Mouse (Mus musculus) cerebellum, postnatal 14 days (tissue): Measurements from ENCODE around the gene Zswim7.
A peak's percentile ranks its signal among the peaks of the same experiment; 100 is the strongest.
"Not testable (repeated sequence)": the region's sequence is repeated elsewhere in the genome, so short reads cannot be mapped to it uniquely, and the experiment has no call there.

Experiments
- DNase-seq, 2 experiments: peaks; one replicate each; pipeline ENCODE4 v3.0.0; 2021; ENCODE audit warnings: mixed read lengths in 2 of 2

The Zswim7 gene

DNA sequence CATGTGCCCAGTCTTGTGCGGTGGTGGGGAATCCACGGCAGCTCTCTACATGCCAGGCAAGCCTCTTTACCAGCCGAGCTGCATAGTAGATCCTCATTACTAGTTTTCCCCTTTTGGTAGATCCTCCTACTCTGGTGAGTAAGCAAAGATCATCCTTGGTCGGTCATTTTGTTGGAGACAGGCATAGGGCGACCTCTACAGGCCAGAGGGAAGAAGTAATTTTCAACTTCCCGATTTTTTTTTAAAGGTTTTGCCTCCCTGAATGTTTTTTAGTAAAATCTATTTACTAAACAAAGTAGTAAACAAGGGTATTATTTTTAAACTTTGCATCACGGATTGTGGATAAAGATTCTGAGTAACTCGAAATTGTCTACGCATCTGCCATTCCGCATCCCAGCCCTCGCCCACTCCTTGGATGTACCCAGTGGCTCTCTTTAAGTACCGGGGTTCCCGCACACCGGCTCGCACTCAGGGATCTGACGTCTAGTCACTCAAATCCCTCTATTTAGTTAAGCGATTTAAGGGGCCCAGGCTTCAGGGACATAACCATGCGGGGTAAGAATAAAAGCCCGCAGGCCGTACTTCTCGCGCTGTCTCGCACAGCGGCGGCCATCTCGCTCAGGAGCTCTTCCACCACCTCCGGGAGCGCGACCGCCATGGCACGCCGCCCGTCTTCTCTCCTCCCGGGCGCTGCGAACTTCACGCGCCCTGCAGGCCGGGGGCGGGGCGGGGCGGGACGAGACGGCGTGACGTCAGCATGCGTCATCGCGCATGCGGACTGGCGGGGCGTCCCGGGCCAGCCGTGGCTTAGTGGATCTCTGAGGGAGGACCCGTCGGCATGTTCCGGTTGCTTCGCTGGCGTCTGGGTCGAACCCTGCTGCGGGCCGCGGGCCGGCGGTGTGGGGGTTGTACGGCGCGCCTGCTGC is at the start of gene Zswim7, which contains the start of gene Ttc19:
Zswim7 (minus strand) TSS at position 701 of the 926 bp plus-strand sequence.
Ttc19 (plus strand) TSS at position 799 of the 926 bp plus-strand sequence.
- DNase-seq, result peak; percentile 97

DNA sequence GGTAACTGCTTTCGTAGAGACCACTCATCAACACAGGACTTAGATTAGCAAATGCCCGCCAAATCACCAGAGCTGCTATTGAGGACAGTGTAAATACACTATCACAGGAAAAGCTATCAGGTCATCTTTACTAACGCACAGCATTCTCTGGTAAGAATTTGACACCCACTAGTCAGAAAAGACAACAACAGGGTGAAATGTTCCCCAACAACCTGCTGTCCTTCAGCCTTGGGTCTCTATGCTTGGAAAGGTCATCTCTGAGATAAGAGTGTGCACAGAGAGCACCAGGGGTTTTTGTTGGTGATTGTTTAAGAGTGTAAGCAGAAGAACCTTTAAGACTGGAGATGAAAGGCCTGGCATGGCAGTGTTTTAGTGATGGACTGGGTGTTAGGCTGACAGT is 42.5 kb upstream of the Zswim7 start:
- DNase-seq, result no peak

DNA sequence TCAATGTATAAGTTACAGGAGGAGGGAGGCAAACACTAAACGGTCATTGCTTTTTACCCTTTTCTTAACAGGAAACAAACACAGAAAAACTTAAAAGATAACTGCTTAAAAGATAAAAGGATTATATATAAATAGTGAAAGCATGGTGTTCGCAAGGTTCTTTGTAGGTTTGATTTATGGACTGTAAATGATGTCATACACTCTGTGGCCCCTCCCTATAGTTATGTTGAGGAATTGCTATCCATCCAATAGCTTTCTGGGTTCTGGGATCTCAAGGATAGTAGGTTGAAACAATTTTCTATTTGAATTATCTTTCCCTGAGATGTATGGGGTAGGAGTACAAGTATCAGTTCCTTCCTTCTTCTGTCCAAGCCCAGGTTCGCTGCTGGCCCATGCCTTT is 38.9 kb upstream of the Zswim7 start:
- no peak for DNase-seq

DNA sequence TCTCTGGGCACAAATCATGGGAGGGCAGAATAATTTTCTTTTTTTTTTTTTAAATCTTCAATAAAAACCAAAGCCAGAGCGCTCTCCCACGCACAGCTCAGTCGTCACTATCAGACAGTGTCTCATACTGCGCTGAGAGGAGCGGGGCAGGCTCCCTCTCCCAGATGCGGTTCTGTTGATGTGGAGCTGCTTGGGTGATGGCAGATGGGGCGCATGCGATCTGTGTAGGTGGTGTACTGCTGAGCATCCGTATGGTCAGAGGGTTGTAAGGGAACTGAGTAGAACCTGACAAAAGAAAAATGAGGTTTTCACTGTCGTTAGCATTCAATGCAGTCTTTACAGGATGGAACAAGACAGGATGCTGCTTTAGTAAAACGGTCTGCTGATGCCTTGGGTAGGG is 36.6 kb upstream of the Zswim7 start:
- peak in 1 of 2 experiments; percentile 13 for DNase-seq

DNA sequence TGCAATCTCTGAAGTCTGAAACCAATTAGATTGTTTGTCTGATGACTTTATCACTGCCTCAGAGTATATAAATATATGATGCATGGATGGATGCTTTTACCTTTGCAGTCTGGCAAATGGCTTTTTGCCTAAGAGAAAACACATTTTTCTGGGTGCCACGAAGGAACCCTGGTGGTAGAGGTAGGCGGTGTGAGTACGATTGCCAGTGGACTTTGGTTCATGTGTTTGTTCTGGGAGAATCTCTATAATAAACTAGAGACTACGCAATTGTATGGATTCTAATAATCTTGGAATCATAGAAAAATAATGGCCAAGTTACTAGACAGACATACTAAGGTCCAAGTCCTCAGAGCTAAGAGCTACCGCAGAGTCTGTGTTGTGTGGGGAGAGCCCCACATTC is 33.8 kb upstream of the Zswim7 start:
- no peak for DNase-seq

DNA sequence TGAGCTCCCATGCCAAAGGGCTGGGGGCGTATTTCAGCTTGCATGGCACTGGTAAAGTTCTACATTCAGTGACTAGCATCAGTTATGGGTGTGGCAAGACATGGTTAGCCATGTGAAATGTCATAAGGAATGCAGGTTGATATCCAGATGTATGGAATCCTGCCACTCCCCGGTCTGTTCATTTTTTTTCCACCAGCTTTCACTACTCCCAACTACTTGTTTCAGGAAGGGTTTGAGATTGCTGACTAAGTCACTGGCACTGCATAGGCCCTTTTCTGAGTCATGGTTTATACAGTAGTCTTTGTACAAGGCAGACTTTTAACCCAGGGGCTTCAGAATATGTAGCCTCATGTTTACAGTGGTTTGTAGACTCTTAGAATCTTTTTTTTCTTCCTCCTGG is 28.1 kb upstream of the Zswim7 start:
- no peak for DNase-seq

DNA sequence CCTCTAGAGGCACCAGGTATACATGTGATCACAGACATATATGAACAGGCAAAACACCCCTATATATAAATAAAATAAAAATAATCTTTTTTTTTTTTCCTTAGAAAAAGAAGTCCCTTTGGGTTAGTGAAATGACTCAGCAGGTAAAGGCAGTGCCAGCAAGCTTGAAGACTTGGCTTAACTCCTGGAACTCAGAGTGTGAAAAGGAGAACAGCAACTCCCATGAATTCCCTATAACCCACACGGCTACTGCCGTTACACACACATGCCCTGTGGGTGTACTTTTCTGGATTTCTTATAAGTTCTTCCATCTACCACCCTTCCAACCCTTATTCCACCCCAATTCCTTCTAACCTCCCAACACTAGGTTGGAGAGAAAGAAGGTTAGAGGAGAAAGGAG is 24.7 kb upstream of the Zswim7 start:
- no peak for DNase-seq

DNA sequence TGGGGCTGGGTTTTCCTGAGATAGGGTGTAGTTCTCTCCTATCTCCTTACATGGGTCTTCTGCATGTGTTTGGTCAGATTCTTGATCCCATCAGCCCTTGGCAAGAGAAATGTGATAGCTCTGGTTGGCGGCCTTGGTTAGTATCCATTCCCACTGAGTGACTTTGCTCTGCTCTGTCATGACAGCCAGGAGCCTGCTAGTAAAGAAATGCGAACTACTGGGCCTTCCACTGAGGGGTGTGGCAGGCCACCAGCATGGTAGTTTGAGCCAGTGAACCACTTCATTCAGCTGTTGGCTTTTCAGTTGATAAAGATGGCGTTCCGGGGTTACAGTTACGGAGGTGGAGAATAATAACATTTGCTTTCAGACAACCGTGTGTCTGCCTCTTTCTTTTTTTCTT is 17.7 kb upstream of the Zswim7 start:
- no peak for DNase-seq

DNA sequence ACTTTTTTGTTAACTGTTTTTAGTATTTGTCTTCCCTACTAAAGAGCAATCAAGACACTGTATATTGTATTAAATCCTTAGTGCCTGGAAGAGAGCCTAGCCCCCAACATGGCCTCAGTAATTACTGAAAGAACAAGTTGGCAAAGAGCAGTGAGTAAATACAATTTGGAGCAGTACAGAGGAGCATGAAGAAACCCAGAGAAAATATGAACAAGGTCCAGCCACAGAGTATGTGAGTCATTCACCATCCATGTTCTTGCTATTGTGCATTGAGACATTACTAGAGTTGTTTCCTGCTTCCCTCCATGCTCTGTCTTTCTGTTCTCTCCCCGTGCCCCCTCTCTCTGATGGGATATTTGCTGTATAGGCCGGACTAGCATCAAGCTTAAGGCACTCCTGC is 12.9 kb upstream of the Zswim7 start:
- no peak for DNase-seq

DNA sequence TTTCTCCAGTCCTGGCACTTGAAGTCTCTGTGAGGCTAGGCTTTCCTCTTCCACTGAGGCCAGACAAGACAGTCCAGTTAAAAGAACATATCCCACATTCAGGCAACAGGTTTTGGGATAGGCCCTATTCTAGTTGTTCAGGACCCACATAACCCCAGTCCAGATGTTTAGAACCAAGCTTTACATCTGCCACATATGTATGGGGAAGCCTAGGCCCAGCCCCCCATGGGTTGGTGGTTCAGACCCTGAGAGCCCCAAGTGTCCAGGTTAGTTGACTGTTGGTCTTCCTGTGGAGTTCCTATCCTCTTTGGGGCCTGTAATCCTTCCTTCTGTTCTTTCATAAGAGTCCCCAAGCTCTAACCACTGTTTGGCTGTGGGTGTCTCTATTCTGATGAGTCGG is 6.5 kb upstream of the Zswim7 start:
- no peak for DNase-seq

DNA sequence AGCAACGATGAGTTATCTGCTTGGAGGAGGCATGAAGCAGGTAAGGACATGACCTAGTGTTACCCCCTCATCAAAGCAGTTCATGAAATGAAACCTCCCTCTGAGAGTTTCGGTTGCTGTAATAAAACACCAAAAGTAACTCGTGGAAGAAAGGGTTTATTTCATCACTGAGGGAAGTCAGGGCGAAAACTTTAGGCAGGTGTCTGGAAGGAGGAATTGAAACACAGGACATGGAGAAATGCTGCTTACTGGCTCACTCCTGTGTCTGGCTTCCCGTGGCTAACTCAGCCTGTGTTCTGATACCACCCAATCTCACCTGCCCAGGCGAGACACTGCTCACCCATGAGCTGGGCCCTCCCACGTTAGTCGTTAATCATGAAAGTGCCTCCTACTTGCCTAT is 3.8 kb upstream of the Zswim7 start:
- DNase-seq, result no peak

DNA sequence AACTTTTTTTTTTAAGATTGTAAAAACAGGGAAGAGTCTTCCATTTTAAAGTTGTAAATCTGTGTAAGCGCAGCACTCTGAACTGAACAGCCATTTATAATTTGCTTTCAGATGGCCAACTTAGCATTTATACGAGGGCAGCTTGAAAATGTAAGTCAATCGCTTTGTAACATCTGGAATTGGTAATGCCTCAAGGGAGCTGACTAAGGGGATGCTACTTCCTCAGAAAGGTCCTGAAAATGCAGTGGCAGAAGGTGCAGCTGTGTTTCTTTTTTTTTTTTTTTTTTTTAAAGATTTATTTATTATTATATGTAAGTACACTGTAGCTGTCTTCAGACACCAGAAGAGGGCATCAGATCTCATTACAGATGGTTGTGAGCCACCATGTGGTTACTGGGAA is 2.8 kb upstream of the Zswim7 start:
- DNase-seq, result not testable (repeated sequence)

DNA sequence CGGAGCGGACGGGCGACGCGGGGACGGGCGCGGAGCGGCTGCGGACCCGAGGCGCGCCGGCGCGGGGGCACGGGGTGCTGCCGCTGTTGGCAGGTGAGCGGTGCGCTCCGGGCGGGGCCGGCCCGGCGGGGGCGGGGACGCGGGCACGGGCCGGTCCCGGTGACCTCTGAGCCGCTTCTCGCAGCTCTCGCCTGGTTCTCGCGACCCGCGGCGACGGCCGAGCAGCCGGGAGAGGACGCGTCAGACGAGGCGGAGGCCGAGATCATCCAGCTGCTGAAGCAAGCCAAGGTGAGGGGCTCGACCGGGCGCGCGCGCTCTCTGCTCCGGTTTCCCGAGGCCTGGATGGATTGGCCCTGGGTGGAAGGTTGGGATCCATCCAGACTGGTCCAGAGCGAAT is 424 bp upstream of the Zswim7 start:
- no peak for DNase-seq

DNA sequence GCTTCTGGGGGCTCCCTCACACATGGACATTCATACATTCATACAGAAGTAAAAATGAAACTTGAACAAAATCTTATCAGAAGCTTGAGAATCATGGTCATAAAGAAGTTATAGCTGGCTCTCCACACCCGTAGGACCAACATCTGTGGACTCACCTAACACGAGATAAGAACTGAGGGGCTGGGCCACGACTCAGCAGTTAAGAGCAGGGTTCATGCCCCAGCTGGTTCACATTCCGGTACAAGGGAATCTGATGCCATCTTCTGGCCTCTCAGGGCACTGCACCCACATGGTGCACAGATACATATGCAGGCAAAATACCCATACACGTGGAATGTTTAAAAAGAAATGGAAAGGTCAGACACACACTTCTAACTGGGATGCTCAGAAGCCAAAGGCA is 3.1 kb downstream of the Zswim7 start:
- DNase-seq, result peak; percentile 71 to 85

DNA sequence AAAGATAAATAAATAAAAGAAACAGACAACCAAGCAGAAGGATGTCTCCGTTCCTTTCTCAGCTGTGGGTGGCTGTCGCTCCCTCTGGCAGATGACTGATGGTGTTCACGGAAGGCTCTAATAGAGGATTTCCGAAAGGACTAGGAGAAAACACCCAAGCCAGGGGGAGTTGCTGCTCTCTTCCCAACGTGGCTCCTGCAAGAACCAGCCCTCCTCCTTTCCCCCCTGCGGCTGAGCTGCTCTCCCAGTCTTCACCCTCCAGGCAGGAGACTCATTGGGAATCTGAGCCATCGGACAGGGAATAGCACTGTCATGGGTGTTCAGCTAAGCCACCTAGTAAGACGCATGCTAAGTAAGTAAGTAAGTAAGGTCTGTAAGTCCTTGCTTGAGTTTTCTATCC is 4.1 kb downstream of the Zswim7 start:
- no peak for DNase-seq

DNA sequence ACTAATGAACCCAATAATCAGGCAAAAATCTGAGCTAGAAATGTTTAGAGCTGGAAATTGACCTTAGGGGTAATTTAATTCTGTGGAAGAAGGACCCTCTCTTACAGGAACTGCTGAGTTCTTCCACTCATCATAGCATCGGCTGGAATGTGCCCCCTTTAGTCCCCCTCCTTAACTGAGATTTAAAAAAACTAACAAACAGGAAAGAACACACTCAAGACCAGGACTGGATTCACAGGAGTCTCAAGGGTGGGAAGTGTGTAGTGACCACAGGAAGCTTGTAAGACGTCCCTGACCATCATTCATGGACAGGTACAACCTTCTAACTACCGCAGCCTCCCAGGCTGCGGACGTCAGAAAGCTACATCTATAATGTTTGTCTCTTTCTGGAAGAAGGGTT is 10.3 kb downstream of the Zswim7 start:
- DNase-seq, result no peak

DNA sequence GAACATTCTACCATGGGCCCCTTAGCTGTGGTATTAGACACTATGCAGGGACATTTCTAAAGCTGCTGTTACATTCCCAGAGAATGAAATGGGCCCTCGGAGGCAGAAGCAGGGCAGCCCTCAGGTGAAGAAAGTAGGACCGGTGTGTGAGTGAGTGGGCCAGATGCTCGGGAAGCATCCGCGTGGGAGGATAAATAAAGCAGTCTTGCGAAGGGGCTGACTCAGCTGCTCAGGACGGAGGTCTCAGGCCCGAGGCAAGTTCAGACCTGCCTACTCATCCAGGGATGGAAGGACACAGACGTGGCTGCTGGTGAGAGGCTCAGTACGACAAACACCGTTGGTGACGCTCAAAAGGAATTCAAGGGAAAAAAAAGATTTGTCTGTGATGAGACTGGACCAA is 12.1 kb downstream of the Zswim7 start:
- no peak for DNase-seq

DNA sequence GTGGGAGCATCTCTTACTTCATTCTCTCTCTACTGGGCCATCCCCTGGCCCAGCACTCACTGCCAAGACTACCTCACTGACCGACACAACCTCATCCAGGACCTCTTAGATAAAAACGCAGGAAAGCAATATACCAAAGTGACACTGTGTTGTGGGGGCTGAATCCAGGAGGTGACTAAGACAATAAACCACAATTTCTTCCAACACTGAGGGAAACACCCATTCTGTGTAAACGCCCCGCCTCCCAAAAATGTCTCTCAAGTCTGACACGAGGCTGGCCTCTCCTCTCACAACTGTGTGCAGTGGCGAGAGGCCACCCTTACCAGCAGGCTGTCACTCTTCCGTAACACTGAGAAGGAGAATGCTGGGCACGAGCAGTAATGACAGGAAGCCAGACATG is 12.8 kb downstream of the Zswim7 start:
- no peak for DNase-seq

DNA sequence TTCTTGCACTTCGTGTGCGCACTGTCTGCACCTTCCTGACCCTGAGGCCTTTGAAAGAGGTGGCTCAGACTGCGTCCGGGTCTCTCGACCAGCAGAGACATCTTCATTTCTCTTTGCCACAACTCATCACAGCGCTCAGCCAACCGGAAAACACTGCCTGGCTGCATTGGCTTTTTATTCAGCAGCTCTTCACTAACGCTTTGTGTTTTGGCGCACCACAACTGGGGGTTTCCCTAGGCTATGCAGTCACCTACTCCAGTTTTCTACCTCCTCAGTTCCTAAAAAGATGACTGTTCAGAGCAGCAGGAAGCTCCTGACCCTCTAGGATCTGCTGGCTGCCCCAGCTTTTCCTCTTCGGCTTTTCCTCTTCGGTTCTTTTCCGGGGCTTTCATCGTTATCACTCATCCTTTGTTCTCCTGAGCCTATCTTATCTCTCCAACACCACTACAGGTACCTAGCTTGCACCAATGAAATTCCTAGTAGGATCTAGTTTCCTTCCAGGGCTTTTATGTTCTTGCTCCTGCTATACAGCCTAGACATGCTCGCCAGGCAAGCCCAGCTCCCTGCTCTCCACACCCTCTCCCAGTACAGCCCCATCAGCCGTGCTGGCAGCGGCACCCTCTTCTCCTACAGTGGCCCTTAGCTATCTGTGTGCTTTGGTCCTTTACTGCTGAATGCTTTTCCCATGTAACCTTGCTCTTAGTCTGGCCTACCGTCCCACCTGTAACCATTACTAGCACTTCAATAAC is 14.5 kb downstream of the Zswim7 start:
- DNase-seq, result peak in 1 of 2 experiments; percentile 21

DNA sequence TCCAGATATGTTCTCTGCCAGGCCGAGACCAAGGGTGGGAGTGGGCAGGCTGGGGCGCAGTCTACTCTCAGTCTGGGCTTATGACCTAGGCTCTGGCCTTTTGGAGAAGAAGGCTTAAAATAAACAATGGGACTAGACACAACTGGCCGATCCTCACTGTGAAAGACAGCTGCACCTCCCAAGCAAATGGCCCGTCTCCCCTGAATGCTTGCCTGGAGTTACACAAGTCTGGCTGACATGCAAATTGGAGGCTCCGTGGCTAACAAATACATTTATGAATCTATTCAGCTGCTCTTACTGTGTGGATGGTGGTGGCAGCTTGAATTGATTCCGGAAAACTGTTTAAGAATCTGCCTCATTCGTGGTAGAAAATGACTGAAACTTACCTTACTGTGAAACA is 15.5 kb downstream of the Zswim7 start:
- DNase-seq, result no peak

DNA sequence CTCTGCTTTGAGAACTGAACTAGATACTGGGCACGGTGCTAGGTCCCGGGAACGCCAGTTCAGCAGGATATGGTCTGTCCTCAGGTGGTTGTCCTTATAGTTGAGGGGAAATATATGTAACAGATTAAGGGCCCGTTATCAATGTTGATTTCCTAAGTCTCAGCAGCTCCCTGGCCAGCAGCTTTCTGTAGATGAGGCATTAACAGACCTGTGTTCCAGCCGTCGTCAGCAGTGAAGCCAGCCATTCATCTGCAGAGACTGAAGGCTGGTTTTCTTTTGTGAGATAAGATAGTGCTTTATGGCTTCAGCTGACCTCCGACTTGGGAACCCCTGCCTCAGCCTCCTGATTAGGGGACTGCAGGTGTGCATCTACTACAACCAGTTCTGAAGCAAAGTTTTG is 17.2 kb downstream of the Zswim7 start:
- DNase-seq, result no peak

DNA sequence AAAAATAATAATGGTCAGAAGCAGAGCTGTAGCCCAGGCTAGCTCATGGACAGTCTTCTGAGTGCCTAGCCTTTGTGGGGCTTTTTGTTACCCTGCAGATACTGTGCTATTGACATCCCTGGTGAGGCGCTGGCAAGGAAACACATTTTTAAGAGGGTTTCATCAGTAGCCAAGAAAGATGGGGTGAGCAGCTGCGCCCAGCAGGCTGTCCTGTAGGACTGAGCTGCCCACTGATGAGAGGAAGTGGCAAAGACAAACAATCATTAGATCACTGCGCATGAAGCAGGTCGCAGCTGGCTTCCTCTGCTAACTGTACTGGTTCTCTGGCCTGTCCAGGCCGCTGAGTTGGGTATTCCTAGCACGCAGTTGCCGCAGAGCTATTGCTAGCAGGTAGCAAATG is 17.6 kb downstream of the Zswim7 start:
- no peak for DNase-seq

DNA sequence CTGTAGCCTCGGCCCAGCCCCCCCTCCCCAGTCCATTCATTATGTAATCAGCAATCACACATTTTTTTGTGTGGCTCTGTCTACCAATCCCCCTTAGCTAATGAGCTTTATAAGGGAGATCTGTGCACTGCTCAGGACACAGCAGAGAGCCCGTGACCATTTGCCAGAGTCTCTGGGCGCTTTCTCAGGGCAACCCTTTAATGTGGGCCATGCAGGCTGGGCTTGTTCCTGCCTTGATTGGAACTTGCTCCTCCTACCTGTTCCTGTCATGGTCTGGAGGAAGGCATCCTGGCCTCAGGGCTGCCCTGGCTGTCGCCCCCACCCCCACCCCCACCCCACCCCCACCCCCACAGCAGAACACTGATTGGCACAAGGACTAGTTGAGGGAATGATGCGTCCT is 22.0 kb downstream of the Zswim7 start:
- DNase-seq, result no peak

DNA sequence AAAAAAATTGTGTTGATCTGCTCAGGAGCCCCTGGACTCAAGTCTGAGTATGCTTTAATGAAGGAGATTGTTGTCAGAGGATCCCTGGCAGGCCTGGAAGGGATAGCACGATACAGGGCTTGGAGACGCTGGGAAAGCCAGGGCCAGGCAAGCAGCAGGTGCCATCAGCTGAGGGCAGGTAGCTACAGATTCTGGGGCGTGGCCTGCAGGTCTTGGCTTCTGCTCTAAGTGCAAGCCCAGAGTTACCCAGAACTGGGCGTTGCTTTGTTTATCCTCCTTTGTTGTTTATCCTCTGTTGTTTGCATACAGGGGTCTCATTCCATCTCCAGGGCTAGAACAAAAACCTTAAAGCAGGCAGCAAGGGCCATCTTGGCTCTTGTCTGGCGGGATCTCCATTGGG is 27.8 kb downstream of the Zswim7 start:
- DNase-seq, result no peak
